Mouse (Mus musculus): Measurements from ENCODE around the gene Nudt2. TPM values are rescaled to one million over a fixed set of nuclear protein-coding genes. Genes with fewer than 3 reads are reported as not detected.

Nudt2 gene
- total RNA-seq, 2 experiments from 2014 or later = 9.9 to 15.4 TPM

DNA sequence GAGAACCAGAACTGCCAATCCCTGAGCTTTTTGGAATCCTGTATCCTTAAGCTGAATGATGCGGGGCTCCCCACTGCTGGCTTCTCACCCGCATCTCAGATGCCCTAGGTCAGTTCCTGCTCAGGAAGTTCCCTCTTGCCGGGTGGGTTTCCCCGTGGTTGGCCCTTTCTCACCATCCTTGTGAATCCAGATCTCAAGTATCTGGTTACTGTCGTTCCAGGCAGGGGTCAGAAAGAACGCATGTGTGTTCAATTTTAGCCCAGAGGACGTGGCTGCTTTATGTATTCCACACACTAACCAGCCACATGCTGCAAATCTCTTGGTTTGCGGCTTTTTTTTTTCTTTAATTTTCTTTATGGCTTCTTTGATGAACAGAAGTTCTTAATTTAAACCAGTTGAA, 48.8 kb downstream of the Nudt2 start:
- ATAC-seq (replicated peaks; ENCODE audit: low FRiP score, poor library complexity, severe bottlenecking) = no peak

DNA sequence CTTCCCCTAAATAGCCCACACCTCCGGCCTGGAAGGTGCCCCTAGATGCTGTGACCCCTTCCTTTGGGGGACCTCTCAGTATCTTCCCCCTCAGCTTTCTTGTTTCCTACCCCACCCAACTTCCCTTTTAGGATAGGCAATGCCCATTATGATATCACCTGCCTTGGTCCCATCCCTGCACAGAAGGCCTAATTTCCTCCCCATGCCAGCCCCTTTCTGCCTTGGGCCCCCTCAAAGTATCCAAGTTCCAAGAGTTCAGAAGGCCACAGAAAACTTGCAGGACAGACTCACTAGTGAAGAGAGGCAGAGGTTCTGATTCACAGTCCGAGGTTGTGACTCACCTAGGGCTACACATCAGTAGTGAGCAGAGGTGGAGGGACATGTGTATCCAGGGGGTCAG, 52.3 kb downstream of the Nudt2 start, which contains the start of gene 1110017D15Rik:
1110017D15Rik (minus strand) TSS at position 101 of the 400 bp plus-strand sequence.
- no peak for ATAC-seq (replicated peaks; ENCODE audit: low FRiP score, poor library complexity, severe bottlenecking)

DNA sequence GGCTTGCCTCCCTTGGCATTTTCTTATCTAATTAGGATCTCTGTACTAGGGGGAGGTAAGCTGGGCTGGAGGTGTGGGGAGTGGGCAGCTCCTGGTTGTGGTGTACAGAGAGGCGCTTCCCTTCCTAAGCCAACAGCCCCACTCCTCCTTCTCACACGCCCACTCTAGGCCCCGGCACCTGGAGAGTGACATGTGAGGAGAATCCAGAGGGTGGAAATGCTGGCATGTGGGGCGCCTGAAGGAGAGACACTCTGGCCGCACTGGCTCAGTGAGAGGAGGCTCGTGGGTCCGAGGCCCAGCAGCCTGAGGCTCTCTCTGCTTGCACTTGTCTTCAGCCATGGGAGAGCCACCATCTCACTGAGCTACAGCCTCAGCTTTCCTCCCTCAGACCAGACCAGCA, 53.4 kb downstream of the Nudt2 start:
- ATAC-seq (replicated peaks; ENCODE audit: low FRiP score, poor library complexity, severe bottlenecking) = no peak

DNA sequence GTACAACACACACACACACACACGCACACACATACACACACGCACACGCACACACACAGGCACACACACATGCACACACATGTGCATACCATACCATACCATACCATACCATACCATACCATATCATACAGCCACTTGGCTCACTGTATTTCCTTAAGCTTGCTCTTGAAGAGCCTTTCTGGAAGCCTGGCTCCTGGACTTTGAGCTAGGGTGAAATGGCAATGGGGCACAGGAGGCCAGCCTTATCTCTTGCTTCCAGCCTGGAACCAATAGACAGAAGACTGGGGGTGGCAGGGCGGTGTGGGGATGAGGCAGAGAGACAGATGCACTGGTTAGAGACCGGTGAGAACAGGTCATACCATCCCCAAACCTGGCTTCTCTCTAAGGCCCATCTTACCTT, 54.2 kb downstream of the Nudt2 start:
- ATAC-seq (replicated peaks; ENCODE audit: low FRiP score, poor library complexity, severe bottlenecking) = no peak

DNA sequence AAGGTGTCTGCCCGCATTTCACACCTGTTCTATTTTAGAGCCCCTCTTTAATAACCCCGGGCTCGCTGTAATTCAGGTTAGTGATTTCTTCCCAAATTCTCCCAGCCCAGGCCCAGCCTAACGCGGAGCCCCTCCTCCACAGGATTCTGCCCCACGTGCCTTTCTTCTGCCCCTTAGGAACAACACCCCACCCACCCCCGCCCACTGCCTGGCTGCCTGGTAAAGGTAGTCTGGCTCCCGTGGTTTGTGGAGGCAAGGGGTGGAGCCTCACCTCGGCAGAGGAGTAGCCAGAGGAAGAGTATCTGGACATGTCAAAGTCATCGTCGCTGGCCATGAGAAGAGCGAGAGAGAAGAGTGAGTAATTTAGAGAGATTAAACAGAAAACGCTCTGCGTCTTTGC, 55.7 kb downstream of the Nudt2 start:
- ATAC-seq (replicated peaks; ENCODE audit: low FRiP score, poor library complexity, severe bottlenecking) = no peak

DNA sequence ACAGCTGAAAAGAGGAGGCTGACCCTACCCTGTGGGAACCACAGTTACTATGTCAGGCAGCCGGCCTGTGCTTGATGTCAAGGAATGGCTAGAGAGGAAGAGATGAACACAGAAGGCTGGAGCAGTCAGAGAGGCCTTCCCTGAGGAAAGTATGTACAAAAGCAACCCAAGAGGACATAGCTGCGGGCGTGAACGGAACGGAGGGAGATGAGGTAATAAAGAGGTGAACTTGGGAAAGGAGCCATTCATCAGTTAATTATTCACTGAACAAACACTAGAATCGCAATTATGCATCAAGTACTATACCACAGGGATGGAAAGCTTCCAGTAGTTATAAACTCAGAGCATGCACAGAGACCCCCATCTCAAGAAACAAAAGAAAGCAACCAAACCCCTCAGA, 57.2 kb downstream of the Nudt2 start:
- no peak for ATAC-seq (replicated peaks; ENCODE audit: low FRiP score, poor library complexity, severe bottlenecking)

DNA sequence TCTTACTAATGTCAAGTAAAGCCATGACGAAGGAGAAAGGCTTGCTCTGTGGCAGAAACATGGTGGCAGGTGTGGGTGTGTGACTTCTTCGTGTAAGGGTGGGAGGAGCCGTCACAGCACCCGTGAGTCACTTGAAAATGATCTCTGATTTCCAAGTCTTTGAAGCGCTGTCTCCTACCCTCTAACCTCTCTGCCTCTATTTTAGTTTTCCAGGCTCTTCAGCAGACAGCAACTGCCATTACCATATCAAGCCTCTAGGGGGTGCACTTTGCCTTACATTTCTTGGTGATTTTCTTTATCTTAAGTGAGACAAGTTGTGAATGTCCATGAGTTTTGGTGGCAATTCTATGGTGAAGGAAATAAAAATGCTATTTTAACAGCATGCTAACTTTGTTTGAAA, 57.8 kb downstream of the Nudt2 start:
- no peak for ATAC-seq (replicated peaks; ENCODE audit: low FRiP score, poor library complexity, severe bottlenecking)

DNA sequence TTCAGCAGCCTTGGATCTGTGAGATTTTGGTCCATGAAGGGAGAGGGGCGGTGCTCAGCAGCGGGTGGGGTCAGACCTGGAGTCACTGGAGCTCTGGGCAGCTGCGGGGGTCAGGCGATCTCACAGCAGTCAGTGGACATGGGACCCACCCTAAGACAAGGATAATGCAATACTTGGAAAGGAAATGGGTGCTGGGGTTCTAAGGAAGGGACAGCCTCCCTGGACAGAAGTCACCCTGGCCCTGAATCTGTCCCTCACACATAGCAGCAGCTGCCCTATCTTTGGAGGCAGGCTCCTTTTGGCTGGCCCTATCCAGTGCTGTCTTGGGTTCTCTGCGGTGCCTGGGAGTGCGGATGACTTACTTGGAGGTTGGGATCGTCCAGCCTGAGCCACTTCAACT, 58.9 kb downstream of the Nudt2 start:
- no peak for ATAC-seq (replicated peaks; ENCODE audit: low FRiP score, poor library complexity, severe bottlenecking)

DNA sequence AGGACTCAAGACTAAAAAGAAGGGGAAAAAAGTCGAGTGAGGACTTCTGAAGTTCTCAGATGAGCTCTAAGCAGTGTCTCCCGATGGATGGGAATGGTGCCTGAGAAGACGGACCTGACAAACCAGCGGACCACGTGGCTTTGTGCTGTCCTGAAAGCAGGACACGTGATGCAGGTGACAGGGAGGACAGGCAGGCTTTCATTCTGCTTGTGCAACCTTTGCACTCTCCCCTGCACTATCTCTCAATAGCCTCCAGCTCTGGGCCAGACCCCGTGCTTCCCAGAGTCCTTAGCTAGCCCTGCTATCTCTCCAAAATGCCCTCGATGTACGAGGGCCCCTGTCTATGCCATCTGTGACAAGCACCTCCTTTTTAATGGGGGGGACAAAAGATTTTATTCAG, 59.9 kb downstream of the Nudt2 start:
- ATAC-seq (replicated peaks; ENCODE audit: low FRiP score, poor library complexity, severe bottlenecking) = no peak

DNA sequence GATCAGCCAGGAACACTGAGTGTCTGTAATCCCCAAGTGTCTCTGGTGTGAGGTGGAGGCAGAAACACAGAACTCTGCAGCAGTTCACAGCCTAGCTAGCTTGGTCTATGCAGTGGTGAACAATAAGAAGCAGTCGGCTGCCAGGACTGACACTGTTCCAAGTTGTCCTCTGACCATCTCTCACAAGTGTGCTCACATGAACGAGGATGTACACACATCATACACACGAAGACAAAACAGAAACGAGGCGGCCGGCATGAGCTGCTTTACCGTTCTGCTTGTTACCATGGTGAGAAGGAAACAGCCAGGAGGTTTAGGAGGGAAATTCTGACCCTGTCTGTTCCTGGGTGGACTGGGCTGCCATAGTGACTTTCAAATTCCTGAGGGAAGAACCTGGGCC, 61.6 kb downstream of the Nudt2 start:
- no peak for ATAC-seq (replicated peaks; ENCODE audit: low FRiP score, poor library complexity, severe bottlenecking)

DNA sequence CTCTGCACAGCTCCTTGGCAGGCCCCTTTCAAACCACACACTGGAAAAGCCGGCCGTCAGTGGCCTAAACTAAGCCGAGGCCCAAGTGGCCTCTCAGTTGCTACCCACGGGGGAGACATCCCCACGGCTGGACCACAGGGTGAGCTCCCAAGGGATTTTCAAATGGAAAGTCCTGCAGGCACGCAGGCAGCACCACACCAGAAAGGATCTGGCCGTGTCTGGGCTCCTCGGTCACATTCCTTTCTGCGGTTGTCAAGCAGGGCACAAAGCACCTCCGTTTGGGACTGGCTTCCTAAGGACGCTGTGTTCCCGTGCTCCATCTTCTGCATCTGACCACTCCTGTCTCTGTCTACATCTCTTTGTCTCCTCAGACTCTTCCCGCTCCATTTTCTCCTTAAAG, 62.1 kb downstream of the Nudt2 start:
- no peak for ATAC-seq (replicated peaks; ENCODE audit: low FRiP score, poor library complexity, severe bottlenecking)

DNA sequence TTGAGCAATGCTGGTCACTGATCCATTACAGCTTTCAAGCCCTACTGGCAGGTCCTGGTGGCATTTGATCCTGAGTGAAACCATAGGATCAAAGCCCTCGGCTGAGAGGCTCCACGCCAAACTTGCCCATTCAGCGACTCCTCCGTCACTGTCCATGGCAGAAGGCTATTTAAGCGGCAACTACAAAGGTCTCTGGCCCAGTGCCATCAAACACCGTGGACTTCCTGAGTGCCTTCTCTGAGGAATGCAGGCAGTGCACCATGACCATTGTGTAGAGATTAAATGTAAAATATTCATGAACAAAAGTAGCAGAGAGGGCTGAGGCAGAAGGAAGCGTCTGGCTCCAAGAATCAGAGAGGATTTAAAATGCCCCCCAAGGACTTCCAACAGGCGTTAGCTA, 63.0 kb downstream of the Nudt2 start:
- ATAC-seq (replicated peaks; ENCODE audit: low FRiP score, poor library complexity, severe bottlenecking) = no peak

Other genes starting within 250 kb of the Nudt2 start
- gene Ubap2, start 190.0 kb upstream of the Nudt2 start, total RNA-seq (2015; ENCODE audit: low replicate concordance) = 23.2 and 26.1 TPM in 2 replicates
- gene Ubap2, start 190.0 kb upstream of the Nudt2 start, total RNA-seq (2017; ENCODE audit: low replicate concordance) = 14.7 and 46.3 TPM in 2 replicates
- 200 and 219 TPM in 2 replicates for gene Dcaf12, start 150.3 kb upstream of the Nudt2 start, total RNA-seq (2015; ENCODE audit: low replicate concordance)
- gene Dcaf12, start 150.3 kb upstream of the Nudt2 start, total RNA-seq (2017; ENCODE audit: low replicate concordance) = 299 and 336 TPM in 2 replicates
- 96.8 and 109 TPM in 2 replicates for gene Ubap1, start 116.2 kb upstream of the Nudt2 start, total RNA-seq (2015; ENCODE audit: low replicate concordance)
- 201 and 217 TPM in 2 replicates for gene Ubap1, start 116.2 kb upstream of the Nudt2 start, total RNA-seq (2017; ENCODE audit: low replicate concordance)
- 3.5 and 14.2 TPM in 2 replicates for gene Kif24, start 264 bp upstream of the Nudt2 start, total RNA-seq (2015; ENCODE audit: low replicate concordance)
- 26.0 and 32.5 TPM in 2 replicates for gene Kif24, start 264 bp upstream of the Nudt2 start, total RNA-seq (2017; ENCODE audit: low replicate concordance)
- not detected in 2 replicates for gene AI464131, start 37.9 kb downstream of the Nudt2 start, total RNA-seq (2015; ENCODE audit: low replicate concordance)
- not detected in 2 replicates for gene AI464131, start 37.9 kb downstream of the Nudt2 start, total RNA-seq (2017; ENCODE audit: low replicate concordance)
- gene 1110017D15Rik, start 52.2 kb downstream of the Nudt2 start, total RNA-seq (2015; ENCODE audit: low replicate concordance) = not detected in 2 replicates
- not detected in 2 replicates for gene 1110017D15Rik, start 52.2 kb downstream of the Nudt2 start, total RNA-seq (2017; ENCODE audit: low replicate concordance)
- gene Fam219a, start 104.4 kb downstream of the Nudt2 start, total RNA-seq (2015; ENCODE audit: low replicate concordance) = 1.5 TPM in 2 replicates
- 0.26 and 1.3 TPM in 2 replicates for gene Fam219a, start 104.4 kb downstream of the Nudt2 start, total RNA-seq (2017; ENCODE audit: low replicate concordance)
- gene Dnaic1, start 104.6 kb downstream of the Nudt2 start, total RNA-seq (2015; ENCODE audit: low replicate concordance) = not detected in 2 replicates
- not detected in 2 replicates for gene Dnaic1, start 104.6 kb downstream of the Nudt2 start, total RNA-seq (2017; ENCODE audit: low replicate concordance)
- gene Enho, start 175.2 kb downstream of the Nudt2 start, total RNA-seq (2015; ENCODE audit: low replicate concordance) = not detected in 2 replicates
- not detected in 2 replicates for gene Enho, start 175.2 kb downstream of the Nudt2 start, total RNA-seq (2017; ENCODE audit: low replicate concordance)
- not detected in 2 replicates for gene Cntfr, start 231.9 kb downstream of the Nudt2 start, total RNA-seq (2015; ENCODE audit: low replicate concordance)
- not detected in 2 replicates for gene Cntfr, start 231.9 kb downstream of the Nudt2 start, total RNA-seq (2017; ENCODE audit: low replicate concordance)
- 4.6 and 7.5 TPM in 2 replicates for gene Il11ra1, start 234.8 kb downstream of the Nudt2 start, total RNA-seq (2015; ENCODE audit: low replicate concordance)
- gene Il11ra1, start 234.8 kb downstream of the Nudt2 start, total RNA-seq (2017; ENCODE audit: low replicate concordance) = 8.2 and 18.1 TPM in 2 replicates
- gene Rpp25l, start 248.4 kb downstream of the Nudt2 start, total RNA-seq (2015; ENCODE audit: low replicate concordance) = 6.3 and 9.6 TPM in 2 replicates
- 2.5 and 4.7 TPM in 2 replicates for gene Rpp25l, start 248.4 kb downstream of the Nudt2 start, total RNA-seq (2017; ENCODE audit: low replicate concordance)

Measured in erythroblast, adult 5-6 weeks (primary cell).